ENCODE assay signal across 29 mouse cellular contexts in genomic region chr7:4919971-4920370, GRCm38 (mm10). TPM values are rescaled to one million over a fixed set of nuclear protein-coding genes. Genes with fewer than 3 reads are reported as not detected.
DNase-seq lines count a peak whose midpoint lies in the region; ATAC-seq and TF ChIP-seq lines count a peak whose summit lies in the region.
"Had no signal": no experiment of that assay in that cellular context is flagged by ENCODE, and none has a peak within 500 bp of the region (broad histone marks: within the 10 kb centered on the region; RNA-seq: fewer than 3 reads in every experiment).

No protein-coding gene starts in this region.

- TF ChIP-seq CTCF in E14TG2a.4 (conservative IDR thresholded peaks at IDR 0.05; ENCODE audit: low read length), result no peak

- peak overlapping the region; percentile 2 for H3K4me3 ChIP-seq in megakaryocyte, embryonic 14.5 days (replicated peaks)
- H3K4me3 ChIP-seq in E14TG2a.4 (replicated peaks; ENCODE audit: low read length), result peak overlapping the region; percentile 74
- no peak overlapping the region; the same call in 1 of the 2 replicates for H3K4me3 ChIP-seq in limb, embryonic 10.5 days
- H3K4me3 ChIP-seq: embryonic facial prominence, embryonic 13.5 days; forebrain, embryonic 10.5 days; forebrain, embryonic 15.5 days; limb, embryonic 13.5 days; lung, embryonic 15.5 days had no signal

- peaks cover 74% of the 10 kb centered on the region for H3K4me1 ChIP-seq in megakaryocyte, embryonic 14.5 days
- H3K4me1 ChIP-seq in E14TG2a.4 (replicated peaks; ENCODE audit: low read depth, low read length), result peaks cover 92% of the 10 kb centered on the region
- H3K4me1 ChIP-seq in limb, embryonic 10.5 days, result peaks cover 68% of the 10 kb centered on the region

- DNase-seq in cerebellum, adult 9-11 months, result peak; percentile 40
- no peak for DNase-seq in cerebellum, postnatal 4 days (ENCODE audit: low spot score in 2 of 2)
- no peak for DNase-seq in limb, embryonic 10.5 days (ENCODE audit: low spot score)
- no peak for DNase-seq in lung, postnatal 14 days
- DNase-seq: adrenal gland, adult 2 months; cerebellum, adult 8-10 months; embryo, embryonic 11 days; gastrocnemius, postnatal 25 days; heart, adult 18-20 months; heart, postnatal 14 days; kidney, adult 9 months; kidney, postnatal 10 days; layer of hippocampus, postnatal 36 days; lung, postnatal 4 days; thymus, adult 2 months; thymus, postnatal 4 days had no signal

- H3K36me3 ChIP-seq in megakaryocyte, embryonic 14.5 days (replicated peaks; ENCODE audit: low read length), result peaks cover 51% of the 10 kb centered on the region
- peaks cover 34% of the 10 kb centered on the region for H3K36me3 ChIP-seq in E14TG2a.4 (ENCODE audit: insufficient read depth, low read length)
- peaks cover 47% of the 10 kb centered on the region for H3K36me3 ChIP-seq in limb, embryonic 10.5 days

- WGBS in limb, embryonic 10.5 days, result 87% methylated on average over 21 of the region's 21 CpGs

- peaks cover 5% of the 10 kb centered on the region; the same call in 1 of the 2 replicates for H3K9me3 ChIP-seq in megakaryocyte, embryonic 14.5 days
- H3K9me3 ChIP-seq in E14TG2a.4 (ENCODE audit: low read length), result no peaks in the 10 kb centered on the region
- H3K9me3 ChIP-seq in limb, embryonic 10.5 days (replicated peaks), result 0 out of 2 replicates have a peak, but pooled peaks cover 1% of the 10 kb centered on the region
- H3K9me3 ChIP-seq: embryonic facial prominence, embryonic 13.5 days; forebrain, embryonic 15.5 days; limb, embryonic 13.5 days; lung, embryonic 15.5 days had no signal

- no peak for ATAC-seq in megakaryocyte, adult 5-6 weeks (ENCODE audit: poor library complexity, severe bottlenecking)
- ATAC-seq: activated CD4-positive, CD25-positive, alpha-beta regulatory T cell, adult 4 months; forebrain, embryonic 15.5 days; intestine, postnatal 0 days had no signal

- H3K27ac ChIP-seq in limb, embryonic 10.5 days, result peak overlapping the region; percentile 89; the same call in 1 of the 2 replicates
- H3K27ac ChIP-seq: embryonic facial prominence, embryonic 13.5 days had no signal

- peaks cover 26% of the 10 kb centered on the region for H3K27me3 ChIP-seq in megakaryocyte, embryonic 14.5 days (replicated peaks)
- H3K27me3 ChIP-seq in E14TG2a.4 (ENCODE audit: insufficient read depth, low read length), result peaks cover 13% of the 10 kb centered on the region
- H3K27me3 ChIP-seq in limb, embryonic 10.5 days (ENCODE audit: low read depth, poor library complexity, severe bottlenecking), result no peaks in the 10 kb centered on the region
- H3K27me3 ChIP-seq: embryonic facial prominence, embryonic 13.5 days; forebrain, embryonic 15.5 days; limb, embryonic 13.5 days; lung, embryonic 15.5 days had no signal

RNA-seq across cellular contexts. Expression of gene Nat14, which starts 1.9 kb away (rescaled TPM):
- polyA plus RNA-seq in megakaryocyte, embryonic 14.5 days (2012; ENCODE audit: insufficient read depth, low replicate concordance), result 0.51 TPM in 1 of 2 replicates, not detected in the other
- total RNA-seq in megakaryocyte, adult 5-6 weeks (2015), result 0.13 and 0.82 TPM in 2 replicates
- 0.11 and 1.1 TPM in 2 replicates for total RNA-seq in megakaryocyte, adult 5-6 weeks (2017)
- 2.8 and 4.9 TPM in 2 replicates for polyA plus RNA-seq in limb, embryonic 10.5 days (2016; fragmentation: Nextera tagmentation; extraction: Ambion mirVana)
- polyA plus RNA-seq: activated CD4-positive, CD25-positive, alpha-beta regulatory T cell, adult 4 months had no signal

RNA-seq across cellular contexts. Expression of gene Zfp628, which starts 5.0 kb away (rescaled TPM):
- polyA plus RNA-seq in megakaryocyte, embryonic 14.5 days (2012; ENCODE audit: insufficient read depth, low replicate concordance), result 33.6 and 53.4 TPM in 2 replicates
- total RNA-seq in megakaryocyte, adult 5-6 weeks (2015), result 6.7 and 7.3 TPM in 2 replicates
- total RNA-seq in megakaryocyte, adult 5-6 weeks (2017), result 1.9 and 3.0 TPM in 2 replicates
- polyA plus RNA-seq in limb, embryonic 10.5 days (2016; fragmentation: Nextera tagmentation; extraction: Ambion mirVana), result 4.2 and 5.1 TPM in 2 replicates

RNA-seq across cellular contexts. Expression of gene Ssc5d, which starts 5.6 kb away (rescaled TPM):
- polyA plus RNA-seq in megakaryocyte, embryonic 14.5 days (2012; ENCODE audit: insufficient read depth, low replicate concordance), result 0.09 and 1.5 TPM in 2 replicates
- not detected in 2 replicates for total RNA-seq in megakaryocyte, adult 5-6 weeks (2015)
- total RNA-seq in megakaryocyte, adult 5-6 weeks (2017), result 0.04 TPM in 1 of 2 replicates, not detected in the other
- 0.95 and 2.0 TPM in 2 replicates for polyA plus RNA-seq in limb, embryonic 10.5 days (2016; fragmentation: Nextera tagmentation; extraction: Ambion mirVana)

RNA-seq across cellular contexts. Expression of gene Gm36210, which starts 13.7 kb away (rescaled TPM):
- polyA plus RNA-seq in megakaryocyte, embryonic 14.5 days (2012; ENCODE audit: insufficient read depth, low replicate concordance), result not detected in 2 replicates
- total RNA-seq in megakaryocyte, adult 5-6 weeks (2015), result not detected in 2 replicates
- total RNA-seq in megakaryocyte, adult 5-6 weeks (2017), result not detected in 2 replicates
- not detected in 2 replicates for polyA plus RNA-seq in limb, embryonic 10.5 days (2016; fragmentation: Nextera tagmentation; extraction: Ambion mirVana)
- total RNA-seq: heart, adult 18-20 months; heart, postnatal 14 days had no signal
- polyA plus RNA-seq: activated CD4-positive, CD25-positive, alpha-beta regulatory T cell, adult 4 months; adrenal gland, adult 2 months; hindbrain, embryonic 11.5 days; intestine, postnatal 0 days; large intestine, adult 2 months; limb, embryonic 13.5 days; liver, embryonic 16.5 days; lung, embryonic 15.5 days had no signal

RNA-seq across cellular contexts. Expression of gene Isoc2a, which starts 43.0 kb away (rescaled TPM):
- polyA plus RNA-seq in megakaryocyte, embryonic 14.5 days (2012; ENCODE audit: insufficient read depth, low replicate concordance), result 7.2 and 17.1 TPM in 2 replicates
- 2.3 and 3.0 TPM in 2 replicates for total RNA-seq in megakaryocyte, adult 5-6 weeks (2015)
- total RNA-seq in megakaryocyte, adult 5-6 weeks (2017), result 5.0 TPM in 2 replicates
- polyA plus RNA-seq in limb, embryonic 10.5 days (2016; fragmentation: Nextera tagmentation; extraction: Ambion mirVana), result 0.46 and 0.64 TPM in 2 replicates
